Comparison of ENCODE assay signal across 21 mouse cellular contexts in the genomic region with DNA sequence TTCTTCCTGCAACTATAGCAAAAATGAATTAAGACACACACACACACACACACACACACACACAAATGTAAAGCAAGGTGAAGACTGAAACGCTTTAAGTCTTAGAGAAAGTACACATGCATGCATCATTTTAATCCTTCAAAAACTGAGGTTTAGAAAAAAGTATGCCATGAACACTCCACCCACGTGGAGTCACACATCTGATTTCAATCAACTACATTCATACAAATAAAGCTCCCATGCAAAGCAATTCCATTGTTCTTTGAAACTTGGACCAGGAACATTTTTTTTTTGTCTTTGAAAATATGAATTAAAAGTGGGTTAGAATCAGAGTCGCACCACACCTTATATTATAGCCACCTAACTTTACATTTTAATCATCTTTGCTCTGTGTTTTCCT.
A peak's percentile ranks its signal among the peaks of the same experiment; 100 is the strongest.
DNase-seq lines count a peak whose midpoint lies in the region; ATAC-seq and TF ChIP-seq lines count a peak whose summit lies in the region.
"Had no signal": no experiment of that assay in that cellular context is flagged by ENCODE, and none has a peak within 500 bp of the region (broad histone marks: within the 10 kb centered on the region; RNA-seq: fewer than 3 reads in every experiment).

No protein-coding gene starts in this region.

- no peak overlapping the region for H3K4me3 ChIP-seq in embryonic facial prominence, embryonic 11.5 days (ENCODE audit: low read depth, low read length)
- no peak overlapping the region for H3K4me3 ChIP-seq in embryonic facial prominence, embryonic 15.5 days (replicated peaks)
- no peak overlapping the region for H3K4me3 ChIP-seq in limb, embryonic 14.5 days (replicated peaks; ENCODE audit: low read length)
- H3K4me3 ChIP-seq: forebrain, embryonic 15.5 days; gastrocnemius, adult 2 months; heart, embryonic 13.5 days; hindbrain, embryonic 15.5 days had no signal

- TF ChIP-seq POLR2A in limb, embryonic 14.5 days (IDR thresholded peaks at IDR 0.05; ENCODE audit: borderline replicate concordance, extremely low read depth, insufficient read depth, insufficient read length), result no peak

- no peak overlapping the region for H3K4me2 ChIP-seq in embryonic facial prominence, embryonic 11.5 days (ENCODE audit: low read depth, low read length)
- no peak overlapping the region for H3K4me2 ChIP-seq in embryonic facial prominence, embryonic 15.5 days (replicated peaks)
- no peak overlapping the region for H3K4me2 ChIP-seq in limb, embryonic 14.5 days (replicated peaks; ENCODE audit: low read depth, low read length, severe bottlenecking)
- H3K4me2 ChIP-seq: forebrain, embryonic 15.5 days; heart, embryonic 13.5 days; hindbrain, embryonic 15.5 days had no signal

- H3K9me3 ChIP-seq in embryonic facial prominence, embryonic 11.5 days (replicated peaks; ENCODE audit: control insufficient read depth, low read length), result no peaks in the 10 kb centered on the region
- no peaks in the 10 kb centered on the region for H3K9me3 ChIP-seq in embryonic facial prominence, embryonic 15.5 days (replicated peaks)
- no peaks in the 10 kb centered on the region for H3K9me3 ChIP-seq in limb, embryonic 14.5 days (ENCODE audit: control insufficient read depth, low read length)
- H3K9me3 ChIP-seq: forebrain, embryonic 15.5 days; hindbrain, embryonic 15.5 days had no signal

- no peak for DNase-seq in frontal cortex, postnatal 36 days (ENCODE audit: low spot score in 2 of 2)
- peak; percentile 67 for DNase-seq in embryonic facial prominence, embryonic 11.5 days (ENCODE audit: low spot score)
- peak; percentile 47 for DNase-seq in limb, embryonic 14.5 days (ENCODE audit: low spot score)
- DNase-seq in lung, adult 18-20 months, result no peak
- no peak for DNase-seq in adrenal gland, postnatal 10 days
- DNase-seq: adrenal gland, postnatal 25 days; cerebellum, adult 2 months; cerebellum, postnatal 10 days; gastrocnemius, adult 2 months; gastrocnemius, postnatal 25 days; heart, postnatal 36 days; kidney, adult 11 months had no signal

- no peak overlapping the region for H3K27ac ChIP-seq in embryonic facial prominence, embryonic 11.5 days (replicated peaks; ENCODE audit: low read depth, low read length)
- 0 out of 2 replicates have a peak overlapping the region, but pooled peaks have one; percentile 44 for H3K27ac ChIP-seq in embryonic facial prominence, embryonic 15.5 days (replicated peaks)
- no peak overlapping the region for H3K27ac ChIP-seq in limb, embryonic 14.5 days (replicated peaks; ENCODE audit: low read depth, low read length)
- H3K27ac ChIP-seq: forebrain, embryonic 15.5 days; gastrocnemius, adult 2 months; heart, embryonic 13.5 days; hindbrain, embryonic 15.5 days had no signal

- H3K9ac ChIP-seq in embryonic facial prominence, embryonic 11.5 days (replicated peaks; ENCODE audit: low read length), result no peak overlapping the region
- no peak overlapping the region for H3K9ac ChIP-seq in embryonic facial prominence, embryonic 15.5 days
- H3K9ac ChIP-seq in limb, embryonic 14.5 days (ENCODE audit: low read depth, low read length, severe bottlenecking), result no peak overlapping the region
- H3K9ac ChIP-seq: forebrain, embryonic 15.5 days; heart, embryonic 13.5 days; hindbrain, embryonic 15.5 days had no signal

- no peaks in the 10 kb centered on the region for H3K36me3 ChIP-seq in embryonic facial prominence, embryonic 11.5 days (replicated peaks; ENCODE audit: control insufficient read depth, insufficient read depth, low read depth, low read length)
- no peaks in the 10 kb centered on the region for H3K36me3 ChIP-seq in embryonic facial prominence, embryonic 15.5 days
- H3K36me3 ChIP-seq in limb, embryonic 14.5 days (ENCODE audit: control insufficient read depth, insufficient read depth, low read length), result no peaks in the 10 kb centered on the region
- H3K36me3 ChIP-seq: forebrain, embryonic 15.5 days; heart, embryonic 13.5 days; hindbrain, embryonic 15.5 days had no signal

- ATAC-seq in frontal cortex, adult (ENCODE audit: low TSS enrichment), result peak; percentile 42; the same call in 1 of the 2 replicates
- no peak for ATAC-seq in embryonic facial prominence, embryonic 11.5 days (replicated peaks; ENCODE audit: insufficient number of reproducible peaks, low FRiP score, low TSS enrichment, low read depth)
- no peak for ATAC-seq in embryonic facial prominence, embryonic 15.5 days (ENCODE audit: insufficient number of reproducible peaks, low FRiP score, low TSS enrichment, low read depth)
- no peak for ATAC-seq in limb, embryonic 14.5 days (ENCODE audit: low FRiP score, low read depth)
- ATAC-seq: activated CD4-positive, CD25-positive, alpha-beta regulatory T cell, adult 4 months; forebrain, embryonic 15.5 days; inflammation-experienced regulatory T-cells, adult 6 months; Patski had no signal

- H3K4me1 ChIP-seq in embryonic facial prominence, embryonic 11.5 days (ENCODE audit: control insufficient read depth, insufficient read depth, low read length), result no peaks in the 10 kb centered on the region
- H3K4me1 ChIP-seq in embryonic facial prominence, embryonic 15.5 days, result no peaks in the 10 kb centered on the region; the same call in 1 of the 2 replicates
- 0 out of 2 replicates have a peak, but pooled peaks cover 3% of the 10 kb centered on the region for H3K4me1 ChIP-seq in limb, embryonic 14.5 days (ENCODE audit: control insufficient read depth, insufficient read depth, low read length)
- H3K4me1 ChIP-seq: heart, embryonic 13.5 days; hindbrain, embryonic 15.5 days had no signal

- H3K27me3 ChIP-seq in embryonic facial prominence, embryonic 11.5 days (ENCODE audit: control insufficient read depth, insufficient read depth, low read length), result no peaks in the 10 kb centered on the region
- H3K27me3 ChIP-seq in embryonic facial prominence, embryonic 15.5 days, result no peaks in the 10 kb centered on the region
- H3K27me3 ChIP-seq in limb, embryonic 14.5 days (ENCODE audit: control insufficient read depth, insufficient read depth, low read length), result no peaks in the 10 kb centered on the region
- H3K27me3 ChIP-seq: CH12.LX; forebrain, embryonic 15.5 days; heart, embryonic 13.5 days; hindbrain, embryonic 15.5 days had no signal

- 57% methylated on average over 3 of the region's 3 CpGs for whole genome bisulfite sequencing in embryonic facial prominence, embryonic 11.5 days
- WGBS in embryonic facial prominence, embryonic 15.5 days, result 33% methylated on average over 3 of the region's 3 CpGs
- 46% methylated on average over 3 of the region's 3 CpGs for WGBS in limb, embryonic 14.5 days

Comparison
In these comparisons a context has a peak if more than half of its experiments do, and no peak if none do; other contexts are left out.
1. DNase-seq: peak in embryonic facial prominence, embryonic 11.5 days (single experiment) and limb, embryonic 14.5 days (single experiment); none in frontal cortex, postnatal 36 days (0 of 2), lung, adult 18-20 months (0 of 2) and adrenal gland, postnatal 10 days (single experiment).